Mouse (Mus musculus): ENCODE data around the gene Ptbp2.

Gene Ptbp2

GRCm38 (mm10) chr3:119712066-119712465 is 72.2 kb downstream of the Ptbp2 start:
- CTCF ChIA-PET, result no interaction called here

GRCm38 (mm10) chr3:119711503-119711902 is 72.8 kb downstream of the Ptbp2 start:
- POLR2A ChIA-PET, result no interaction called here
- CTCF ChIA-PET, result no interaction called here

More at GRCm38 (mm10) chr3:119712066-119712465, 72.2 kb downstream of the Ptbp2 start:
- POLR2A ChIA-PET, result no interaction called here

- CTCF ChIA-PET, result no interaction called here
- POLR2A ChIA-PET, result no interaction called here
Observed at GRCm38 (mm10) chr3:119701467-119701866, 82.8 kb downstream of the Ptbp2 start.

GRCm38 (mm10) chr3:119684741-119685140 is 99.5 kb downstream of the Ptbp2 start:
- CTCF ChIA-PET, result no interaction called here
- POLR2A ChIA-PET, result no interaction called here
